Mouse (Mus musculus) lung, adult 2 months (tissue): ENCODE measurements at regions not wholly inside any gene's neighbourhood (a gene's known extent, or its start where the extent isn't known, plus 50 kb on each side); places are given as distances from the start of the nearest gene placed in this dataset.

ENCODE experiments used
- CTCF ChIP-seq: fragments of 200-500 bp; IDR thresholded peaks from 2 replicates; pipeline ENCODE4 v1.5.1; 2011; ENCODE audit warnings: mild to moderate bottlenecking, low read length, control low read depth; ENCODE audit not compliant: insufficient read depth
- POLR2A ChIP-seq: fragments of 200-500 bp; IDR thresholded peaks from 2 replicates; pipeline ENCODE4 v1.6.1; 2011; ENCODE audit warnings: low read depth, mild to moderate bottlenecking, control low read depth, low read length, borderline replicate concordance; ENCODE audit errors: extremely low read depth

DNA sequence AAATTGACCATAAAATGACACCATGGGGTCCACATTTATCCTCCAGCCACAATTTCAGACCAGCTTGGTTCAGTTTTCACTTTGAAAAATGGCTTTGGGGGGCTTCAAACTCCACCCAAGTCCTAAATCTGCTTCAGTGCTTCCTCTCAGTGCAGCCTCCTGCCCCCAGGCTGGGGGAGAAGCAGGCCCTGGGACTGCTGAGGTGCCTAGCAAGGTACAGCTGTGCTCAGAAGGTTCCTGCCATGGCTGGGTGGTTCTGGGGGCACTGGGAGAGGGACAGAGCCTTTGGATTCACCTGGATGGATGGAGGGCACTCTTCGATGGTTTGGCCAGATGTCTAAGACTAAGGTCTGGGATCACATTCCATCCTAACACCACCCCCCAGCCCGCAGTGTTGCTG lies 107.7 kb upstream of the Pja1 start:
- TF ChIP-seq CTCF (no peak), POLR2A (no peak)
